8 mouse cellular contexts compared by ENCODE assay signal in genomic region chr17:6861181-6862039, GRCm38 (mm10).
DNase-seq lines count a peak whose midpoint lies in the region; ATAC-seq and TF ChIP-seq lines count a peak whose summit lies in the region.

No protein-coding gene starts in this region.

- peak; percentile 13 to 39 for DNase-seq in CD8-positive naive resting alpha-beta T cell, adult 2 months (ENCODE audit: low read depth in 2 of 2, low spot score in 2 of 2)
- DNase-seq in brain, embryonic 14.5 days (ENCODE audit: low read depth) = peak; percentile 95
- DNase-seq in hindbrain, embryonic 10.5 days (ENCODE audit: low spot score) = peak; percentile 83
- peak; percentile 60 to 84 for DNase-seq in layer of hippocampus, adult 18-20 months (ENCODE audit: low spot score in 2 of 2)
- peak; percentile 79 for DNase-seq in neural tube, embryonic 11.5 days (ENCODE audit: low spot score)
- DNase-seq in thymus, postnatal 14 days = peak; percentile 37

- ATAC-seq in erythroid progenitor cell, adult 5-6 weeks (replicated peaks; ENCODE audit: low FRiP score, poor library complexity, severe bottlenecking) = peak; percentile 42; the same call in 1 of the 2 replicates
- ATAC-seq in liver, embryonic 16.5 days (ENCODE audit: low read depth) = peak; percentile 11; the same call in 1 of the 2 replicates
- peak; percentile 92 for ATAC-seq in neural tube, embryonic 11.5 days (ENCODE audit: insufficient read depth, low FRiP score, low TSS enrichment)

- H3K9ac ChIP-seq in liver, embryonic 16.5 days (ENCODE audit: low read depth, low read length) = peak overlapping the region; percentile 14; the same call in 1 of the 2 replicates
- H3K9ac ChIP-seq in neural tube, embryonic 11.5 days (ENCODE audit: low read length) = peak overlapping the region; percentile 58

- H3K9me3 ChIP-seq in hindbrain, embryonic 10.5 days = no peaks in the 10 kb centered on the region
- H3K9me3 ChIP-seq in liver, embryonic 16.5 days (replicated peaks; ENCODE audit: control insufficient read depth, low read length) = no peaks in the 10 kb centered on the region
- H3K9me3 ChIP-seq in neural tube, embryonic 11.5 days (ENCODE audit: control insufficient read depth, low read length) = no peaks in the 10 kb centered on the region

- peaks cover 42% of the 10 kb centered on the region for H3K27me3 ChIP-seq in hindbrain, embryonic 10.5 days (ENCODE audit: insufficient read depth, poor library complexity, severe bottlenecking)
- peaks cover 23% of the 10 kb centered on the region for H3K27me3 ChIP-seq in liver, embryonic 16.5 days (ENCODE audit: control insufficient read depth, insufficient read depth, low read depth, low read length)
- H3K27me3 ChIP-seq in neural tube, embryonic 11.5 days (ENCODE audit: control insufficient read depth, insufficient read depth, low read length) = no peaks in the 10 kb centered on the region

- H3K4me3 ChIP-seq in hindbrain, embryonic 10.5 days = peak overlapping the region; percentile 45
- H3K4me3 ChIP-seq in liver, embryonic 16.5 days (ENCODE audit: low read depth, low read length) = peak overlapping the region; percentile 29
- H3K4me3 ChIP-seq in neural tube, embryonic 11.5 days (ENCODE audit: low read depth, low read length) = peak overlapping the region; percentile 19; the same call in 1 of the 2 replicates

- H3K36me3 ChIP-seq in hindbrain, embryonic 10.5 days = no peaks in the 10 kb centered on the region
- H3K36me3 ChIP-seq in liver, embryonic 16.5 days (ENCODE audit: control insufficient read depth, insufficient read depth) = no peaks in the 10 kb centered on the region
- no peaks in the 10 kb centered on the region for H3K36me3 ChIP-seq in neural tube, embryonic 11.5 days (ENCODE audit: control insufficient read depth, insufficient read depth, low read length)

- peak overlapping the region; percentile 57 for H3K4me2 ChIP-seq in liver, embryonic 16.5 days (ENCODE audit: low read depth, low read length)
- H3K4me2 ChIP-seq in neural tube, embryonic 11.5 days (ENCODE audit: low read depth) = peak overlapping the region; percentile 43

- WGBS in hindbrain, embryonic 10.5 days = 3% methylated on average over 28 of the region's 28 CpGs
- whole genome bisulfite sequencing in liver, embryonic 16.5 days (ENCODE audit: insufficient replicate concordance) = 3% methylated on average over 28 of the region's 28 CpGs
- WGBS in neural tube, embryonic 11.5 days = 3% methylated on average over 28 of the region's 28 CpGs

- TF ChIP-seq POLR2A in brain, embryonic 14.5 days (IDR thresholded peaks at IDR 0.05; ENCODE audit: borderline replicate concordance, extremely low read depth, insufficient read depth, insufficient read length, poor library complexity, severe bottlenecking) = 0 out of 2 replicates have a peak, but pooled peaks have one; percentile 5

- no peak for TF ChIP-seq CTCF in brain, embryonic 14.5 days (IDR thresholded peaks at IDR 0.05; ENCODE audit: borderline replicate concordance, extremely low read depth, insufficient read depth, insufficient read length)

- peak overlapping the region; percentile 94 for H3K27ac ChIP-seq in hindbrain, embryonic 10.5 days
- no peak overlapping the region for H3K27ac ChIP-seq in liver, embryonic 16.5 days (ENCODE audit: low read length)
- peak overlapping the region; percentile 86 for H3K27ac ChIP-seq in neural tube, embryonic 11.5 days (ENCODE audit: low read depth, low read length)

- peaks cover 56% of the 10 kb centered on the region for H3K4me1 ChIP-seq in hindbrain, embryonic 10.5 days (replicated peaks)
- H3K4me1 ChIP-seq in liver, embryonic 16.5 days (ENCODE audit: control insufficient read depth, low read depth, low read length) = peaks cover 3% of the 10 kb centered on the region
- peaks cover 15% of the 10 kb centered on the region for H3K4me1 ChIP-seq in neural tube, embryonic 11.5 days (ENCODE audit: control insufficient read depth, insufficient read depth, low read length)

Comparison
In these comparisons a context has a peak if more than half of its experiments do, and no peak if none do; other contexts are left out.
1. DNase-seq: peak in every context shown above with its lines; median percentile 95 in brain, embryonic 14.5 days; 83 in hindbrain, embryonic 10.5 days; 79 in neural tube, embryonic 11.5 days; 72 in layer of hippocampus, adult 18-20 months; 37 in thymus, postnatal 14 days; 26 in CD8-positive naive resting alpha-beta T cell, adult 2 months.
2. ATAC-seq: peak in every context shown above with its lines; median percentile 92 in neural tube, embryonic 11.5 days; 42 in erythroid progenitor cell, adult 5-6 weeks; 11 in liver, embryonic 16.5 days.